Mouse (Mus musculus) cerebellum, adult (tissue): Measurements from ENCODE around the gene Parp3.

ENCODE experiments used
- ATAC-seq: cut with Nextera tagmentation; 2 replicates; pipeline ENCODE4 v1.9.2; 2017; ENCODE audit warnings: mild to moderate bottlenecking, moderate library complexity, mixed read lengths; ENCODE audit not compliant: insufficient number of reproducible peaks, low FRiP score, low TSS enrichment

Gene Parp3

GRCm38 (mm10) chr9:106460401-106461025 is 16.2 kb downstream of the Parp3 start:
- peak; percentile 22; the same call in 1 of the 2 replicates for ATAC-seq

- peak; percentile 1; the same call in 1 of the 2 replicates for ATAC-seq
Measured at GRCm38 (mm10) chr9:106459946-106460345, 16.8 kb downstream of the Parp3 start.

GRCm38 (mm10) chr9:106457920-106458319 is 18.8 kb downstream of the Parp3 start:
- ATAC-seq, result no peak

GRCm38 (mm10) chr9:106457163-106457559 is 19.6 kb downstream of the Parp3 start:
- no peak for ATAC-seq

- no peak for ATAC-seq
Measured at GRCm38 (mm10) chr9:106456325-106457162, 20.2 kb downstream of the Parp3 start.

- no peak for ATAC-seq
Measured at GRCm38 (mm10) chr9:106454888-106455681, 21.7 kb downstream of the Parp3 start.

- ATAC-seq, result no peak
Measured at GRCm38 (mm10) chr9:106454071-106454761, 22.5 kb downstream of the Parp3 start.

GRCm38 (mm10) chr9:106453271-106454070 is 23.3 kb downstream of the Parp3 start, which contains the start of gene Pcbp4:
Pcbp4 (plus strand) TSS chr9:106453291.
- peak; percentile 6; the same call in 1 of the 2 replicates for ATAC-seq

- no peak for ATAC-seq
Measured at GRCm38 (mm10) chr9:106452821-106453220, 23.9 kb downstream of the Parp3 start.

- ATAC-seq, result no peak
Measured at GRCm38 (mm10) chr9:106452351-106452750, 24.4 kb downstream of the Parp3 start.

- ATAC-seq, result no peak
Measured at GRCm38 (mm10) chr9:106451899-106452298, 24.9 kb downstream of the Parp3 start.

GRCm38 (mm10) chr9:106451298-106451697 is 25.5 kb downstream of the Parp3 start:
- no peak for ATAC-seq

GRCm38 (mm10) chr9:106450661-106451060 is 26.1 kb downstream of the Parp3 start:
- no peak for ATAC-seq

GRCm38 (mm10) chr9:106449947-106450346 is 26.8 kb downstream of the Parp3 start:
- ATAC-seq, result no peak

GRCm38 (mm10) chr9:106448498-106449031 is 28.2 kb downstream of the Parp3 start:
- ATAC-seq, result peak; percentile 37; the same call in 1 of the 2 replicates

GRCm38 (mm10) chr9:106447951-106448350 is 28.8 kb downstream of the Parp3 start:
- no peak for ATAC-seq

- peak; percentile 90 for ATAC-seq
Measured at GRCm38 (mm10) chr9:106447348-106447747, 29.4 kb downstream of the Parp3 start, which contains the start of the genes Abhd14b and Abhd14a. Abhd14b (plus strand) TSS chr9:106447459. Abhd14a (minus strand) TSS chr9:106447678.

GRCm38 (mm10) chr9:106444836-106445235 is 31.9 kb downstream of the Parp3 start:
- no peak for ATAC-seq

- ATAC-seq, result no peak
Measured at GRCm38 (mm10) chr9:106442680-106443079, 34.1 kb downstream of the Parp3 start.
